Mouse (Mus musculus): ENCODE data around the gene Ncor1. TPM values are rescaled to one million over a fixed set of nuclear protein-coding genes. Genes with fewer than 3 reads are reported as not detected.
"Not testable (repeated sequence)": the region's sequence is repeated elsewhere in the genome, so short reads cannot be mapped to it uniquely, and the experiment has no call there.

Gene Ncor1
- polyA plus RNA-seq, 1 experiment = 164 TPM

DNA sequence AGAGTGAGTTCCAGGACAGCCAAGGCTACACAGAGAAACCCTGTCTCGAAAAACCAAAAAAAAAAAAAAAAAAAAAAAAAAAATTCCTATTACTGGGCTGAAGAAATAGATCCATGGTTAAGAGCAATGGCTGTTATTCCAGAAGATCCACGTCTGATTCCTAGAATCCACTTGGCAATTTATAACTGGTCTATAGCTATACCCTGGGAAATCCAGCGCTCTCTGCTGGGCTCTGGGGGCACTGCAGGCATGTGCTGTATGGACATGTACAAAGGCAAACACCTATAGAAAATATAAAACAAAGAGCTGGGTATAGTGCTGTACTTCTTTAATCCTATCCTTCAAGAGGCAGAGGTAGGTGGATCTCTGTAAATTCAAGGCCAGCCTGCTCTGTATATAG is 31.2 kb downstream of the Ncor1 start:
- Histone ChIP-seq H3K4me1 (ENCODE audit: control insufficient read depth, insufficient read depth, low read length) (peaks cover 5% of the 10 kb centered on the region), H3K4me3 (ENCODE audit: insufficient read depth, low read length) (no peak overlapping the region), H3K27ac (ENCODE audit: insufficient read depth, low read depth, low read length) (no peak overlapping the region)
- no peak for TF ChIP-seq POLR2A (IDR thresholded peaks at IDR 0.05; ENCODE audit: borderline replicate concordance, low read depth, low read length)
- 0 out of 2 replicates have a peak, but pooled peaks have one; percentile 11 for TF ChIP-seq CTCF (IDR thresholded peaks at IDR 0.05; ENCODE audit: low read depth, low read length)

DNA sequence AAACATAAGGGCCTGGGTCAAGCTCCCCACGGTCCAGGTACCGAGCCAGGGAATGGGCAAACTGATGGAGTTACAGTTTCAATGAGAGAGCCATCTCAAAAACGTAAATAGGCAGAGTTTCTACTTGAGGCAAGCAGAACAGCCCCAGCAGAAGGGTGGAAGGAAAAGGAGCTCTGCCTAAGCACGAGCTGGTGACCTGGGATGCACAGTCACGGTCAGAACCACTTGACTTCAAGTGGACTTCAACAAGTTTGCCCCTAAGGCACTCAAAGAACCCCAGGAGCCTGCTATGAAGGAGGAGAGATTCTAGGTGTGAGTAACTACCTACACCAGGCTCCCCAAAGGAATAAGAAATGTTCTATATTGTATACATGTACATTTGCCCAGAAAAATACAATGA is 32.1 kb downstream of the Ncor1 start:
- Histone ChIP-seq H3K4me3 (ENCODE audit: insufficient read depth, low read length) (no peak overlapping the region), H3K4me1 (ENCODE audit: control insufficient read depth, insufficient read depth, low read length) (peaks cover 3% of the 10 kb centered on the region), H3K27ac (ENCODE audit: insufficient read depth, low read depth, low read length) (no peak overlapping the region)

DNA sequence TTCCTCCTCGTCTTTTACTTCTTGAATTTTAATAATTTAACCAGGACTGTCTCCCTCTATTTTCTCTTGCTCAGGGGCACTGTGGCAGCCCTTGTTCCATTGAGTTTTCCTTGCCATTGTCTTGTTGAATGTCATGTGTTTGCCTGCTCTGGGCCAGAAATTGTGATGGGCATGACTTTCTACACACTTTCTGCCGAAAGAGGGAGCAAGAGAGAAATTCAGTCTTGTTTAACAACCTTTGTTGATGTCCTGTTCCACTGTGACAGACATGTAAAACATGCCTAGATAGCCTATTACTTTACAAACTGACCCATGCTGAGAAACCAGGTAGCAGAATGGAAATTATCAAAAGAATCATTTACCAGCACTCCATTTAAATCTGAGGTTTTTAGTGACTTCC is 33.8 kb downstream of the Ncor1 start:
- H3K4me1 ChIP-seq (ENCODE audit: control insufficient read depth, insufficient read depth, low read length) = peaks cover 3% of the 10 kb centered on the region
- H3K4me3 ChIP-seq (ENCODE audit: insufficient read depth, low read length) = no peak overlapping the region
- TF ChIP-seq CTCF (IDR thresholded peaks at IDR 0.05; ENCODE audit: low read depth, low read length) = no peak
- no peak for TF ChIP-seq POLR2A (IDR thresholded peaks at IDR 0.05; ENCODE audit: borderline replicate concordance, low read depth, low read length)
- no peak overlapping the region for H3K27ac ChIP-seq (ENCODE audit: insufficient read depth, low read depth, low read length)

More for the DNA sequence above, 32.1 kb downstream of the Ncor1 start:
- TF ChIP-seq POLR2A (IDR thresholded peaks at IDR 0.05; ENCODE audit: borderline replicate concordance, low read depth, low read length) (no peak), CTCF (IDR thresholded peaks at IDR 0.05; ENCODE audit: low read depth, low read length) (no peak)

GRCm38 (mm10) chr11:62415026-62415425 is 43.3 kb downstream of the Ncor1 start:
- TF ChIP-seq CTCF (IDR thresholded peaks at IDR 0.05; ENCODE audit: low read depth, low read length) (no peak), POLR2A (IDR thresholded peaks at IDR 0.05; ENCODE audit: borderline replicate concordance, low read depth, low read length) (no peak)
- H3K27ac ChIP-seq (ENCODE audit: insufficient read depth, low read depth, low read length) = no peak overlapping the region
- H3K4me1 ChIP-seq (ENCODE audit: control insufficient read depth, insufficient read depth, low read length) = no peaks in the 10 kb centered on the region
- H3K4me3 ChIP-seq (ENCODE audit: insufficient read depth, low read length) = no peak overlapping the region

GRCm38 (mm10) chr11:62409611-62410010 is 48.7 kb downstream of the Ncor1 start:
- Histone ChIP-seq H3K27ac (ENCODE audit: insufficient read depth, low read depth, low read length) (no peak overlapping the region), H3K4me3 (ENCODE audit: insufficient read depth, low read length) (no peak overlapping the region), H3K4me1 (ENCODE audit: control insufficient read depth, insufficient read depth, low read length) (0 out of 2 replicates have a peak, but pooled peaks cover 2% of the 10 kb centered on the region)
- no peak for TF ChIP-seq POLR2A (IDR thresholded peaks at IDR 0.05; ENCODE audit: borderline replicate concordance, low read depth, low read length)

- Histone ChIP-seq H3K4me1 (ENCODE audit: control insufficient read depth, insufficient read depth, low read length) (0 out of 2 replicates have a peak, but pooled peaks cover 2% of the 10 kb centered on the region), H3K4me3 (ENCODE audit: insufficient read depth, low read length) (no peak overlapping the region), H3K27ac (ENCODE audit: insufficient read depth, low read depth, low read length) (no peak overlapping the region)
- no peak for TF ChIP-seq CTCF (IDR thresholded peaks at IDR 0.05; ENCODE audit: low read depth, low read length)
- no peak for TF ChIP-seq POLR2A (IDR thresholded peaks at IDR 0.05; ENCODE audit: borderline replicate concordance, low read depth, low read length)
Observed at GRCm38 (mm10) chr11:62408848-62409247, 49.5 kb downstream of the Ncor1 start.

- no peak overlapping the region for H3K27ac ChIP-seq (ENCODE audit: insufficient read depth, low read depth, low read length)
- no peaks in the 10 kb centered on the region for H3K4me1 ChIP-seq (ENCODE audit: control insufficient read depth, insufficient read depth, low read length)
- H3K4me3 ChIP-seq (ENCODE audit: insufficient read depth, low read length) = no peak overlapping the region
- TF ChIP-seq CTCF (IDR thresholded peaks at IDR 0.05; ENCODE audit: low read depth, low read length) (no peak), POLR2A (IDR thresholded peaks at IDR 0.05; ENCODE audit: borderline replicate concordance, low read depth, low read length) (no peak)
Observed at GRCm38 (mm10) chr11:62396405-62396804, 61.9 kb downstream of the Ncor1 start.

DNA sequence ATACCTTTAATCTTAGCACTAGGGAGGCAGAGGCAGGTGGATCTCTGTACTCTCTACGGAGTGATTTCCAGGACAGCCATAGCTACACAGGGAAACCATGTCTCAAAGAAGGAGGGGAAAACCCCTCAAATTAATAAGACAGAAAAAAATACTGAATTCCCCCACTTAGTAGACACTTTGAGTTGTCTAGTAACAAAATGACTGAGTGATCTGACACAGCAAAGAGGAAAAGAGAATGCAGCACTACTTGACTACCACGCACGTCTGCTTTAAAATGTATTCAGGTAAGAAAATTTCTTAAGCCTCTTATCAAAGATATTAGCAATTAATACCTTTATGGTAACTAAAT is 70.0 kb downstream of the Ncor1 start:
- Histone ChIP-seq H3K27ac (ENCODE audit: insufficient read depth, low read depth, low read length) (no peak overlapping the region), H3K4me1 (ENCODE audit: control insufficient read depth, insufficient read depth, low read length) (no peaks in the 10 kb centered on the region), H3K4me3 (ENCODE audit: insufficient read depth, low read length) (no peak overlapping the region)
- no peak for TF ChIP-seq POLR2A (IDR thresholded peaks at IDR 0.05; ENCODE audit: borderline replicate concordance, low read depth, low read length)
- TF ChIP-seq CTCF (IDR thresholded peaks at IDR 0.05; ENCODE audit: low read depth, low read length) = no peak

DNA sequence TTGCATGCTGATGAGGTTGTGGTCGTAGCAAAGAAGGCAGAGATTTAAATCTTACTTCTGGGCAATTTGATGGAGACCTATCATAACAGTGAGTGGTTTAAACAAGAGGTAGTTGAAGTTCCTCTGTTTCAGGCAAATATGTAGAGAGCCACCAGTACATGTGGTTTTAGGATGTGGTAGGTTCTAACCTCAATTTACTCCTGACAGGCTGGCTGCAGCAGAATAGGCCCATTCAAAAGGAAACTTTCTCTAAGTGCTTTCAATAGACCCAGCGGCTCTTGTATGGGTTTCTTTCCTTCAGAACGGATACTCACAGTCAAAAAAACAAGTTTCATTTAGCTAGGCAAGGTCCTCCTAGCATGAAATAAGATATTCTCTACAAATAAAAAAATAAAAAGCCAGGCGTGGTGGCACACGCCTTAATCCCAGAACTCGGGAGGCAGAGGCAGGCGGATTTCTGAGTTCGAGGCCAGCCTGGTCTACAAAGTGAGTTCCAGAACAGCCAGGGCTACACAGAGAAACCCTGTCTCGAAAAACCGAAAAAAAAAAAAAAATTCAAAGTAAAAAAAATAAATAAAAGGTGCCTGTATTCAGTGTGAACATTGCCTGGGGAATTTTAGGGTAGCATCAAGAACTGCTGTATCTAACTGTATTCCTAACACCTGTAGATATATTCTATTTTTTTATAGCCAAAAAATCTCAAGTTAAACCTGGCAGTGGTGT is 70.6 kb downstream of the Ncor1 start:
- H3K27ac ChIP-seq (ENCODE audit: insufficient read depth, low read depth, low read length) = no peak overlapping the region
- no peak for TF ChIP-seq POLR2A (IDR thresholded peaks at IDR 0.05; ENCODE audit: borderline replicate concordance, low read depth, low read length)
- no peak for TF ChIP-seq CTCF (IDR thresholded peaks at IDR 0.05; ENCODE audit: low read depth, low read length)
- H3K4me3 ChIP-seq (ENCODE audit: insufficient read depth, low read length) = no peak overlapping the region
- H3K4me1 ChIP-seq (ENCODE audit: control insufficient read depth, insufficient read depth, low read length) = no peaks in the 10 kb centered on the region

- not testable (repeated sequence) for H3K4me3 ChIP-seq (ENCODE audit: insufficient read depth, low read length); H3K27ac ChIP-seq (ENCODE audit: insufficient read depth, low read depth, low read length); H3K4me1 ChIP-seq (ENCODE audit: control insufficient read depth, insufficient read depth, low read length)
Observed at GRCm38 (mm10) chr11:62377202-62377851, 81.0 kb downstream of the Ncor1 start.
